Mouse (Mus musculus) hindbrain, embryonic 11.5 days (tissue): ENCODE data around the gene Tbc1d10b. TPM values are rescaled to one million over a fixed set of nuclear protein-coding genes. Genes with fewer than 3 reads are reported as not detected.

Source experiments
- ATAC-seq: fragments of 200-750 bp; cut with Nextera tagmentation; 2 replicates; pipeline ENCODE4 v1.8.0; 2017; ENCODE audit warnings: mild to moderate bottlenecking, moderate TSS enrichment, moderate library complexity; ENCODE audit not compliant: low FRiP score
- DNase-seq: peaks from one replicate; pipeline ENCODE4 v3.0.0-alpha.2; 2015; ENCODE audit warnings: low spot score
- H3K27ac ChIP-seq: fragments of 300-500 bp; sonication (generic); 2 replicates; pipeline ENCODE4 v1.5.1; 2014; ENCODE audit warnings: mild to moderate bottlenecking, low read depth, low read length
- H3K27me3 ChIP-seq: fragments of 300-500 bp; sonication (generic); 2 replicates; pipeline ENCODE4 v1.6.1; 2014; ENCODE audit warnings: mild to moderate bottlenecking, low read length, moderate library complexity, mixed read lengths; ENCODE audit not compliant: control insufficient read depth, insufficient read depth
- H3K36me3 ChIP-seq: fragments of 300-500 bp; sonication (generic); 2 replicates; pipeline ENCODE4 v1.6.1; 2014; ENCODE audit warnings: mild to moderate bottlenecking, low read length, moderate library complexity, mixed read lengths; ENCODE audit not compliant: control insufficient read depth, insufficient read depth
- H3K4me1 ChIP-seq: fragments of 300-500 bp; sonication (generic); replicated peaks from 2 replicates; pipeline ENCODE4 v1.6.1; 2014; ENCODE audit warnings: low read length, mixed read lengths; ENCODE audit not compliant: control insufficient read depth, insufficient read depth
- H3K4me2 ChIP-seq: fragments of 300-500 bp; sonication (generic); replicated peaks from 2 replicates; pipeline ENCODE4 v1.6.1; 2014; ENCODE audit warnings: mild to moderate bottlenecking, low read depth, low read length
- H3K4me3 ChIP-seq: fragments of 300-500 bp; sonication (generic); 2 replicates; pipeline ENCODE4 v1.5.1; 2014; ENCODE audit warnings: low read depth, low read length
- H3K9ac ChIP-seq: fragments of 300-500 bp; sonication (generic); 2 replicates; pipeline ENCODE4 v1.6.1; 2014; ENCODE audit warnings: low read depth, low read length
- H3K9me3 ChIP-seq: fragments of 300-500 bp; sonication (generic); 2 replicates; pipeline ENCODE4 v1.6.1; 2016; ENCODE audit warnings: low read length; ENCODE audit not compliant: control insufficient read depth
- WGBS: fragments of 180-500 bp; shearing (Covaris S2); extraction: QIAGEN DNeasy Blood & Tissue Kit; methylation state at CpG from one replicate; pipeline ENCODE4 v1.1.7; 2014; 5-methylcytosine and 5-hydroxymethylcytosine counted together
- polyA plus RNA-seq: library from polyadenylated mRNA; unstranded; fragments of >200 nt; fragmentation: Nextera tagmentation; extraction: Ambion mirVana; gene quantifications from 2 replicates; pipeline ENCODE4 v1.2.1, GENCODE M21; 2014

Gene Tbc1d10b
- polyA plus RNA-seq, 1 experiment from 2014 or later = 19.1 TPM

- Histone ChIP-seq H3K27me3 (no peaks in the 10 kb centered on the region), H3K27ac (no peak overlapping the region), H3K4me1 (no peaks in the 10 kb centered on the region), H3K4me3 (no peak overlapping the region), H3K36me3 (no peaks in the 10 kb centered on the region), H3K4me2 (no peak overlapping the region), H3K9ac (no peak overlapping the region), H3K9me3 (no peaks in the 10 kb centered on the region)
- ATAC-seq = no peak
- WGBS = 87% methylated on average over 4 of the region's 4 CpGs
- no peak for DNase-seq
These were observed 44.3 kb downstream of the Tbc1d10b start for GRCm38 (mm10) chr7:127164002-127164401.

GRCm38 (mm10) chr7:127162546-127162945, 45.7 kb downstream of the Tbc1d10b start:
- no peaks in the 10 kb centered on the region for H3K36me3 ChIP-seq
- DNase-seq (no peak), ATAC-seq (no peak)
- no peak overlapping the region for H3K27ac ChIP-seq
- H3K9me3 ChIP-seq = no peaks in the 10 kb centered on the region
- H3K4me3 ChIP-seq = no peak overlapping the region
- no peaks in the 10 kb centered on the region for H3K4me1 ChIP-seq
- no peak overlapping the region for H3K9ac ChIP-seq
- H3K4me2 ChIP-seq = no peak overlapping the region
- 86% methylated on average over 5 of the region's 5 CpGs for WGBS
- no peaks in the 10 kb centered on the region for H3K27me3 ChIP-seq

- H3K9ac ChIP-seq = no peak overlapping the region
- whole genome bisulfite sequencing = 84% methylated on average over 4 of the region's 4 CpGs
These were observed 50.7 kb downstream of the Tbc1d10b start for GRCm38 (mm10) chr7:127157548-127157947.

GRCm38 (mm10) chr7:127153477-127153876, 54.8 kb downstream of the Tbc1d10b start:
- Histone ChIP-seq H3K4me2 (no peak overlapping the region), H3K27ac (no peak overlapping the region), H3K4me1 (no peaks in the 10 kb centered on the region), H3K9ac (no peak overlapping the region), H3K9me3 (no peaks in the 10 kb centered on the region), H3K36me3 (no peaks in the 10 kb centered on the region), H3K27me3 (no peaks in the 10 kb centered on the region), H3K4me3 (no peak overlapping the region)
- DNase-seq = no peak
- no peak for ATAC-seq
- WGBS = 75% methylated on average over 3 of the region's 3 CpGs

More at GRCm38 (mm10) chr7:127157548-127157947, 50.7 kb downstream of the Tbc1d10b start:
- H3K9me3 ChIP-seq = no peaks in the 10 kb centered on the region
- no peaks in the 10 kb centered on the region for H3K36me3 ChIP-seq
- H3K4me2 ChIP-seq = no peak overlapping the region
- no peak for DNase-seq
- H3K4me1 ChIP-seq = no peaks in the 10 kb centered on the region
- no peak overlapping the region for H3K27ac ChIP-seq
- no peak overlapping the region for H3K4me3 ChIP-seq
- no peaks in the 10 kb centered on the region for H3K27me3 ChIP-seq
- ATAC-seq = no peak

GRCm38 (mm10) chr7:127152464-127152863, 55.8 kb downstream of the Tbc1d10b start:
- WGBS = 92% methylated on average over 6 of the region's 6 CpGs

GRCm38 (mm10) chr7:127147901-127148300, 60.4 kb downstream of the Tbc1d10b start:
- WGBS = 69% methylated on average over 3 of the region's 3 CpGs

More at GRCm38 (mm10) chr7:127152464-127152863, 55.8 kb downstream of the Tbc1d10b start:
- H3K27ac ChIP-seq = no peak overlapping the region
- ATAC-seq (no peak), DNase-seq (no peak)
- H3K9ac ChIP-seq = no peak overlapping the region
- H3K4me2 ChIP-seq = no peak overlapping the region
- no peaks in the 10 kb centered on the region for H3K4me1 ChIP-seq
- no peak overlapping the region for H3K4me3 ChIP-seq
- H3K27me3 ChIP-seq = no peaks in the 10 kb centered on the region
- no peaks in the 10 kb centered on the region for H3K9me3 ChIP-seq
- H3K36me3 ChIP-seq = no peaks in the 10 kb centered on the region

More at GRCm38 (mm10) chr7:127147901-127148300, 60.4 kb downstream of the Tbc1d10b start:
- DNase-seq = no peak
- H3K9me3 ChIP-seq = no peaks in the 10 kb centered on the region
- H3K36me3 ChIP-seq = no peaks in the 10 kb centered on the region
- no peak overlapping the region for H3K4me2 ChIP-seq
- ATAC-seq = no peak
- no peak overlapping the region for H3K27ac ChIP-seq
- no peaks in the 10 kb centered on the region for H3K4me1 ChIP-seq
- no peaks in the 10 kb centered on the region for H3K27me3 ChIP-seq
- H3K4me3 ChIP-seq = no peak overlapping the region
- H3K9ac ChIP-seq = no peak overlapping the region

Other genes with a start within 250 kb of the Tbc1d10b start
- gene Cdipt, start 232.6 kb downstream of the Tbc1d10b start, polyA plus RNA-seq = 68.9 and 69.5 TPM in 2 replicates
- 0.63 and 0.93 TPM in 2 replicates for gene Cdiptos, start 232.4 kb downstream of the Tbc1d10b start, polyA plus RNA-seq
- 3.4 and 3.5 TPM in 2 replicates for gene Mvp, start 193.8 kb downstream of the Tbc1d10b start, polyA plus RNA-seq
- not detected in 2 replicates for gene Pagr1b, start 192.0 kb downstream of the Tbc1d10b start, polyA plus RNA-seq
- gene Pagr1a, start 191.1 kb downstream of the Tbc1d10b start, polyA plus RNA-seq = 76.1 and 78.5 TPM in 2 replicates
- gene Gm42742, start 187.4 kb downstream of the Tbc1d10b start, polyA plus RNA-seq = 50.4 and 53.7 TPM in 2 replicates
- 7.2 and 7.7 TPM in 2 replicates for gene Prrt2, start 187.3 kb downstream of the Tbc1d10b start, polyA plus RNA-seq
- 69.4 and 71.4 TPM in 2 replicates for gene Maz, start 181.4 kb downstream of the Tbc1d10b start, polyA plus RNA-seq
- gene Kif22, start 166.0 kb downstream of the Tbc1d10b start, polyA plus RNA-seq = 142 and 146 TPM in 2 replicates
- gene Zg16, start 121.1 kb downstream of the Tbc1d10b start, polyA plus RNA-seq = not detected in 2 replicates
- gene AI467606, start 117.1 kb downstream of the Tbc1d10b start, polyA plus RNA-seq = 1.0 and 1.3 TPM in 2 replicates
- gene Qprt, start 86.2 kb downstream of the Tbc1d10b start, polyA plus RNA-seq = 1.7 and 2.0 TPM in 2 replicates
- 0.07 and 0.08 TPM in 2 replicates for gene Spn, start 70.6 kb downstream of the Tbc1d10b start, polyA plus RNA-seq
- 64.7 and 76.2 TPM in 2 replicates for gene Cd2bp2, start 12.4 kb downstream of the Tbc1d10b start, polyA plus RNA-seq
- 24.1 and 26.5 TPM in 2 replicates for gene Mylpf, start 422 bp upstream of the Tbc1d10b start, polyA plus RNA-seq
- gene Zfp553, start 24.6 kb upstream of the Tbc1d10b start, polyA plus RNA-seq = 26.5 and 29.7 TPM in 2 replicates
- 23.7 and 30.0 TPM in 2 replicates for gene Sept1, start 24.7 kb upstream of the Tbc1d10b start, polyA plus RNA-seq
- gene Zfp771, start 35.8 kb upstream of the Tbc1d10b start, polyA plus RNA-seq = 53.2 and 54.0 TPM in 2 replicates
- gene Dctpp1, start 52.2 kb upstream of the Tbc1d10b start, polyA plus RNA-seq = 193 and 214 TPM in 2 replicates
- 80.8 and 86.6 TPM in 2 replicates for gene Sephs2, start 65.6 kb upstream of the Tbc1d10b start, polyA plus RNA-seq
- 0.54 and 0.56 TPM in 2 replicates for gene Itgal, start 87.8 kb upstream of the Tbc1d10b start, polyA plus RNA-seq
- 5.1 and 5.7 TPM in 2 replicates for gene Zfp768, start 137.1 kb upstream of the Tbc1d10b start, polyA plus RNA-seq
- 6.7 and 9.6 TPM in 2 replicates for gene Zfp747, start 167.6 kb upstream of the Tbc1d10b start, polyA plus RNA-seq
- gene 9130019O22Rik, start 178.7 kb upstream of the Tbc1d10b start, polyA plus RNA-seq = 5.4 and 6.2 TPM in 2 replicates
- gene E430018J23Rik, start 185.2 kb upstream of the Tbc1d10b start, polyA plus RNA-seq = 6.1 and 6.3 TPM in 2 replicates
- 6.9 and 8.1 TPM in 2 replicates for gene Zfp764, start 198.4 kb upstream of the Tbc1d10b start, polyA plus RNA-seq
- 29.8 and 33.6 TPM in 2 replicates for gene Zfp688, start 213.6 kb upstream of the Tbc1d10b start, polyA plus RNA-seq
- 12.8 and 13.5 TPM in 2 replicates for gene Zfp689, start 240.7 kb upstream of the Tbc1d10b start, polyA plus RNA-seq